Mouse (Mus musculus) gastrocnemius, postnatal 36 days (tissue): Measurements from ENCODE around the gene Eif3k. TPM values are rescaled to one million over a fixed set of nuclear protein-coding genes. Genes with fewer than 3 reads are reported as not detected.

Experiments
- DNase-seq, 2 experiments: peaks; one replicate each; pipeline ENCODE4 v3.0.0; 2022
- intact Hi-C: fragments of 180-260 bp; cut with DNase I; formaldehyde crosslinking; loops from one replicate; pipeline ENCODE4 v1.15.1; 2025
- total RNA-seq, 2 experiments: library from RNA; stranded (reverse); gene quantifications; 2 replicates each; pipeline ENCODE4 v1.2.3; 2021

Gene Eif3k
- total RNA-seq, 2 experiments from 2014 or later, result 119 to 125 TPM

DNA sequence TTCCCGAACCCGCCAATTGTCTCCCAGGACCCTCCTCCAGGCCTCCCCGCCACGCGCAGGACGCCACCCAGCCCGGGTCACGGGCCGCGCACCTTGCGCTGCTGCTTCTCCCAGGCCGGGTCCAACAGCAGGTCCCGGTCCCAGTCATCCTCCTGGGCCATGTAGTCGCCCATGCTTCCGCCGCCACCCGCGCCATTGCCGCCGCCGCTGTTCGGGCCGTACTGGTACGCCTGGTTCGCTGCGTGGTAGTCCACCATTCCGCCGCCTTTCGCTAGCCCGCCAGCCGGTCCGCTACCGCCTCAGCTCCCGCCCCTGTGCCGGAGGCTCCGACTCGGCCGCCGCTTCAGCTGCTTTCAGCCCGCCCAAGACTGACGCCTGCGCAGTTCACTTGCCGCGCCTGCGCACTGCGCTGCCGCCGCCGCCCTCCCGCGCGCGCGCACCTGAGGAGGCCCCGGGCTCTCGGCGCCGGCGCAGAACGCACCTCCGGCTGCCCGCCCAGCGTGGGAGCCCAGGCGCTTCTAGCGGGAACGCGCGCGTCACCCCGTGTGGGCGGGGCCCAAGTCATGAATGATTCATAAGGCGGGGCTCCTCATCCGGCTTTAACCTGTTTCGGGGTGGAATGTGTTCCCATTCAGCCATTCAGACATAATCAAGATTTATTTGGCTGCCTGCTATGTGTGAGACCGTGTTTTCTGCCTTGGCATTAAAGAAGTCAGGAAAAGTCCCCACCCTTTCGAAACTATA, 19.6 kb downstream of the Eif3k start, which contains the start of gene Actn4:
Actn4 (minus strand) TSS at position 414 of the 744 bp plus-strand sequence.
- peak; percentile 97 to 98 for DNase-seq
- intact Hi-C loops, result no loop called here

DNA sequence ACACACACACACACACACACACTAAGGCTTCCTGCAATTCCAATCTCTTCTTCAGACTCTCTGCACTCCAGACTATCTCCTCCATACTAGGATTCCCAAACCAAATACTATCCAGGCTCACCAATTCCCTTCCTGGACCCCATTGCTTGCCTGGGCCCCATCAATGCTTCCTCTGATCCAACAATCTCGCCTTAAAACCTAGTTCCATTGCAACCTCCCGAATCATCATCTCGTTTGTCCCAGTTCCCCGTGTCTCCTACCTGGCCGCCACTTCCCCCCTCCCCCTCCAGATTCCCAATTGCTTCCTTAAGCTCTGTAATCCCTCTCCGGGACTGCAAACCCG, 20.1 kb downstream of the Eif3k start:
- intact Hi-C loops, result no loop called here
- no peak for DNase-seq

DNA sequence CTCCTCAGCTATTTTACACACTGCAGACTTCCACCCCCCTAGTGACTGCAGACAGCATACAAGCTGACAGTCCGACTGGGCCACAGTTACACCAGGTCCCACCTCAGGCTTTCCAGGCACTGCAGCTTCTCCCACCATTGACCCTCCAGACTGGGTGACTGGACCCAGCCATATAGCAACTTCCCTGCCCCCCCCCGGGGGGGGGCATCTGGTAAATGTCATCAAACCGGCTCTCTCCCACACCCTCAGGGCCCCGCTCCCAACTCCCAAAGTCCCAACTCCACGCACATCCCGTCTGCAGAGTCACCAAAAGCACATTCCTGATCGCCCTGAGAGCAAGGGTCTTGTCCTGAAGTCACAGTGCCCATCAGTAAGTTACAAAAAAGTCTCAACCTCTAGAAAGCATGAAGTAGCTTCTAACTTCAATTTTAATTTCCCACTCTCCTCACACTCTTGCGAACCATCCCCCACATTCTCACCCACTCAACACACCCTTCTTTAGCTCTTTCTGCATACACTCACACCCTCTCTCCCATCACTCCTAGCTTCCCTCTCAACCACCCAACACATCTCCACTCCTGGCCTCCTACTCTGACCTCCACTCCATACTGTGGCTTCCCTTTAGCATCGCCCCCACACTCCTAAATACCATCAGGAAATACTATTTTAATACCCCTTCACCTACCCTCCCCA, 21.2 kb downstream of the Eif3k start:
- no peak for DNase-seq
- intact Hi-C loops, result no loop called here

DNA sequence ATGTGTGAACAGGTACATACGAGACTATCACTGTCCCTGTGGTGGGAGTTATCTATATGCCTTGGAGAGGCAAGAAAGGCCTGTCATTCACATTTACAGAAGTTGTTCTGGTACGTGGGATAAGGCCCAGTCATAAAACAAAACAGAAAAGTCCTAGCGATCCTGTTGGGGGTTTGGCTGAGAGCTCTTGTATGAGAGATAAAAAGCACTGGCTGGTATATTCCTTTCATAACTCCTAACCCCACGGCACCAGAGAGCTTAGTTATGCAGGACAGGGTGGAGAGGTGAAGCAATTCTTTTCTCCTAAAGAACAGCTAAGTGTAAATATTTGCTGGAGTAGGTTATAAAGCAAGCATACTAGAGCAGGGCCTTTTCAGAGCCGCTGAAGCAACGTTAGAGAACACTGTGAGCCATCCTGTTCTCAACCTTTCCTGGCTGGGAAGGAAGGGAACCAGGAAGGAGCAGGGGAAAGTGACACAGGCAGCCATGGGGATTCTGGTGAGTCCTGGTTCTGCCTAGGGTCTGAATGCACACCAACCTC, 22.1 kb downstream of the Eif3k start:
- DNase-seq, result no peak
- intact Hi-C loops, result loop anchor here (5.0 kb wide), 1 partner anchor 37 kb away; no protein-coding TSS in a partner anchor

- DNase-seq, result no peak
- intact Hi-C loops, result loop anchor here (5.0 kb wide), 1 partner anchor 36 kb away; no protein-coding TSS in a partner anchor
These were observed 22.9 kb downstream of the Eif3k start for GRCm38 (mm10) chr7:28958770-28959169.

DNA sequence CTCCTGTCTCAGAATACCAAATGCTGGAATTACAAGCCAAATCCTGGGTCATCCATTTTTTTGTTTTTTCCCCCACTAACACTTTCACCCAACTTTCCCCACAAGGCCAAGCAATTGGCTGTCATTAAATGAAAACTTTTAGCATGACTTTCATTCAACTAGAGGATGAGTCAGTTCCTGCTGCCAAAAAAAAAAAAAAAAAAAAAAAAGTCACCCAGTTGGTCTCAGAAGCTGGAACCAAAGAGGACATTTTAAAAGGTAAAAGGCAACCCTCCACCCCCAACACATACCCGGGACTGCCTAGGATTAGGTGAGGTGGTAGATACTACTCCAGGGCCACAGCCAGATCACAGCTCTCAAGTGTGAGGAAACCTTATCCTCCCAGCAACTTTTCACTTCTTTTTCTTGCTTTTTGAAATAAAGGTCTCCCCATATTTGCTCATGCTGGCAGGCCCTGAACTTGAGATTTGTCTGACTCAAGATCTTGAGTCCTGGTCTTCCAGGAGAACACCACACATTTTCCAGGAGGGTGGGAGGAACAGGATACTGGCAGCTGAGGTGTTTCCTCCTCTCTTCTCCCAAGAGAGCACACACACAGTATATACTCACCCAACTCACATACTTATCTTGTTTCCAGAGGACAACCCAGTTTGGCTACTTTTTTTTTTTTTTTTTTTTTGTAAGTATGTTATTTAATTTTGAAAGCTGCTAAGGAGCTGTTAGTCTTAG, 23.5 kb downstream of the Eif3k start:
- intact Hi-C loops, result loop anchor here (5.0 kb wide), 1 partner anchor 36 kb away; no protein-coding TSS in a partner anchor

DNA sequence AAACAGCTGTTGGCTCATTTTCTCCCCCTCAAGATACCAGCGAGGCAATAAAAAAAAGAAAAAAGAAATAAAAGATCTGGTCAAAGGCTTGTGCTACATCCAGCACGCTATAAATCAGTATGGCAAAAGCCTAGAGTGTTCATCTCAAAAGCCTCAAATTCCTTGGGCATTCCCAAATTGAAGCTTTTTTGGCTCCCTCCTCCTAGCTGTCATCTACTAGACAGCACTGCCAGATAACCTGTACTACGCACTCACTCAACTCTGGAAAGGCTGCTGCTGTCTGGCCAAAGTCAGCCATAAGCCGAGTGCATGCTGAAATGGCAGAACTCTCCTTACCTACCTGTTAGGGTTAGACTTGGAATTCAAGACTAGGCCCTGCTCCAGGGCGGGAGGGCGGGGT, 24.4 kb downstream of the Eif3k start:
- no peak for DNase-seq
- intact Hi-C loops, result loop anchor here (5.0 kb wide), 1 partner anchor 35 kb away; no protein-coding TSS in a partner anchor

More for the DNA sequence above, 23.5 kb downstream of the Eif3k start:
- no peak for DNase-seq

GRCm38 (mm10) chr7:28956270-28956669, 25.4 kb downstream of the Eif3k start:
- intact Hi-C loops, result loop anchor here (5.0 kb wide), 1 partner anchor 34 kb away; no protein-coding TSS in a partner anchor
- DNase-seq, result no peak

DNA sequence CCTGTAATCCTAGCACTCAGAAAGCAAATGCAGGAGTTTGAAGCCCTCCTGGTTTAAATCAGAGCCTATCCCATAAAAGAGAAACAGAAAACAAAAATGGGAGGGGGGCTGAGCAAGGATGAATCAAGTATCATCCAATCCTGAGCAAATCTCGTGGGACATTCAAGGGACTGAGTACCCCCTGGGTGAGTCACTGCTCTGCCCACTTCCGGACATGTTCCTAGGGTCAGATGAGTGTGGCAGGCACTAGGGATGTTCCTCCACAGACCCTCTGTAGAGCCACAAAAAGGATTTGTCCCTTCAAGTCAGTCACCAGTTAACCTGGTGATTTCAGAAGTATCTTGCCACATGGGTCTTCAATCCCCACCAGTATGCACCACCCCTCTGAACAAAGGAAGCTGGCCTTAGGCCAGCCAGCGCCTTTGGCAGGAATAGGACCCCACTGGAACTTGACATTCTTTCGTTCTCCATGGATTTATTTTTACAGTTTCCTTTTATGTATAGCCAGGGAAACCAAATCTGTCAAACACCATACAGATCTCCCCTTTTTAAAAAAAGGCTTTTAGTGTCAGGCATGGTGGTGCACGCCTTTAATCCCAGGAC, 26.3 kb downstream of the Eif3k start:
- no peak for DNase-seq
- intact Hi-C loops, result loop anchor here (5.0 kb wide), 1 partner anchor 33 kb away; no protein-coding TSS in a partner anchor

DNA sequence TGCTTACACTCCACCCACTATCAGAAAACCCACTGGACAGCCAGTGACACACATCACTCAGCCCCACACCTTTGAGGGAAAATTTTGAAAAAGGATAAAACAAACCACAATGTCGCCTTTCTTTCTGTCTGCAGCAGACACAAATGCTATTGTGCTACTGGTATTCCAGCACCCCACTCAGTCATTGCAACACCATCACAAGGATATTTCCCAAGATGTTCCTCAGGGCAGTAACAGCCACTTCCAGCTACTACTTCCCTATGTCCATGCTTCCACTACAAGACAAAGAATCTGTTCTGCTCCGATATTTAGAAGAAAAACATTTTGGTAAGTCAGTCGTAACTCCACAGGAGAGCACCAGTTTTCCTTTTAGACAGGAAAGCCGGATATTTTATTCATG, 26.9 kb downstream of the Eif3k start:
- DNase-seq, result no peak
- intact Hi-C loops, result loop anchor here (5.0 kb wide), 1 partner anchor 32 kb away; no protein-coding TSS in a partner anchor

DNA sequence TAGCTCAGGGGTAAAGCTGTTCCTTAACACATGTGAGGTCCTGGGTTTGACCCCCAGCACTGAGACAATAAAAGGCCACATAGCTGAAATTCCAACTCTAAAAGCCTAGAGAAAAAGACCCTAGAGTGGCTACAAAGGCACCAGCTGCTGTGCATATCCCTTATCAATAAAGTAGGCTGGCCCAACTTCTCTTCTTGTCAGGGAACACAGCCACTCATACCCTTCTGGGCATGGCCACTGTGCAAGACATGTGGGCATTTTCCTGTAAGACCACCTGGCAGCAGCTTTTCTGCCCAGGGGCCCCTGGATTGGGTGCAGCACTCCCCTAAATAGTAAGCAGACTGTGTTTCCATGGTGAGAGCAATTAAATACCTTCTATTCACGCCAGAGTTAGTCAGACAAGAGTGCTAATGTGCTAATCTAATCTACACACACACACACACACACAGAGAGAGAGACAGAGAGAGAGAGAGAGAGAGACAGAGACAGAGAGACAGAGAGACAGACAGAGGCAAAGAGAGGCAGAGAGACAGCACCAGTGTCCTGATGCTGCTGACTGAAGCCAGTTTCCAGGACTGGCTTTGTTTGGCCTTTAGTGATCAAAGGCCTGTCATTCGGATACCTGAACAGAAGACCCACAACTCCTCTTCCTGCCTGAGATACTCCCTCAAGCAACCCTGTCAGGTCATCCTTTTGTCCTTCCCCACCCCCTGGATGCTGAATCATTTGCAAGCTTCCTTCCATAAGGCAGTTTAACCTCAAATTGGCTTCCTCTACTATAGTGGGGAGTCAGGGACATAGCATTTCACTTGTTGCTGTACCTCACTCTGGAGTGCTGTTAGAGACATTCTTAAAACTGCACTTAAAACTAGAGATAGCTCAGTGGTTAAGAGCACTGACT, 27.9 kb downstream of the Eif3k start:
- intact Hi-C loops, result no loop called here
- no peak for DNase-seq

- no peak for DNase-seq
- intact Hi-C loops, result no loop called here
These were observed 28.9 kb downstream of the Eif3k start for GRCm38 (mm10) chr7:28952786-28953185.

DNA sequence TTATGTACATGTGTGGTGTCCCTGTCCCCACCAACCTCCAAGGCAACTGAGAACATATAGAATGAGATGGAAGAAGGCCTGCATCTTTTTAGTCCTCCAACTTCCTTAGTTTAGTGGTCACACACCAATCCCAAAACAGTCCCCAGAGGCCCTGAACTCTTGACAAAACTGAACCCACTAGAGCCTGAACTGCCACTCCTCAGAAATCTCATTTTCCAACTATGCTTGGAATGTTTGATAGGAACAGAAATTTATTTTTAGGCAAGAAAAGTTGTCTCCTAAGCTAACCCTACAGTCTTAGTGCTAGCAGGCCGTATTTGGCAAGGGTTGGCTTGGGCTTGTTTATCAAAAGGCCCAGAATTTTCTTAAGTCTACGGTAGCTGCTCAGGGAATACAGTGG, 29.9 kb downstream of the Eif3k start:
- intact Hi-C loops, result no loop called here

DNA sequence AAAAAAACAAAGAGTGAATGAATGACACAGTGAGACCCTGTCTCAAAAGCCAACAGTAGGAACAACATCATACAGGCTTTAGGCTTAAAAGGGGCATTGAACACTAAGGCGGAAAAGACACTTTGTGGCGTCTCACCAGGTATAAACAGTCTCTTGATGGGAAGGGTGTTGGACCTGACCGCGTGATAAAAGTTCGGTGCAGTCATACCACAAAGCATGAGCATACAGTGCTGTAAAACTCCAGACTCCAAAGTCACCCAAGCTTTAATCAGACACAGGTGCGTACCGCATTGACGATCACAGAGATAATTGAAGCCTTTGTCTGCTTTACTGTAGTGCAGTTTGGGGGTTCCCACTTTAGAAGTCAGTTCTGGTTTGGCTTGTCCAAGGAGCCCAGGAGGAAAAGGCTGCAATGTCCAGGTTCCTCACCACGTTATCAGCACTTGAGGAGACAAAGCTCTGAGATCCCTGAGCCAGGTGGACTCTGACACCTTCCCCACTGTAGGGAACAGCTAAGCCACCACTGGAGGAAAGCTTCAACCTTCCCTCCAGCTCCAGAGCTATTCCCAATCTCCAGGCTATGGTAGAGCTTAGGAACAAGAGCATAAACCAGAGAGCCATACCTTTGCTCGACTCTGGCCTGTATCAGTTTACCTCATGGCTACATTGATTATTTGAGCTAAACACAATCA, 31.2 kb downstream of the Eif3k start:
- no peak for DNase-seq
- intact Hi-C loops, result no loop called here

More for the DNA sequence above, 29.9 kb downstream of the Eif3k start:
- no peak for DNase-seq

DNA sequence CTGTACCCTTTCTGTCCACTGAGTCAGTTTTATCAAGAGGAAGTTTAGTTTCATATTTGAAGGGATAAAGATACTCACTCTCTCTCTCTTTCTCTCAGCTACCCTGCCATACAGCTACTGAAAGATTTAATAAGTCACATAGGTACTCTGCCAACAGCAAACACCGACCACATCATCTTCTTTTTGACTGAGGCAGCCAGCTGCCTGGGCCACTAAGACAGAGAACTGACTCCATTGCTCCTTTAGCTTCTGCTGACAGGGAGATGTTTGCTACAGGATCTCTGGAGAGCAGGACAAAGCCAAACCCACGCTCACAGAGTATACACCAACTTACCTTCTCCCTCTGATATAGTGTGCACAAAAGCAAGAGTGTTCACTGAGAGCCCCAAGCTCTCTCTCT, 32.4 kb downstream of the Eif3k start:
- DNase-seq, result no peak
- intact Hi-C loops, result no loop called here

DNA sequence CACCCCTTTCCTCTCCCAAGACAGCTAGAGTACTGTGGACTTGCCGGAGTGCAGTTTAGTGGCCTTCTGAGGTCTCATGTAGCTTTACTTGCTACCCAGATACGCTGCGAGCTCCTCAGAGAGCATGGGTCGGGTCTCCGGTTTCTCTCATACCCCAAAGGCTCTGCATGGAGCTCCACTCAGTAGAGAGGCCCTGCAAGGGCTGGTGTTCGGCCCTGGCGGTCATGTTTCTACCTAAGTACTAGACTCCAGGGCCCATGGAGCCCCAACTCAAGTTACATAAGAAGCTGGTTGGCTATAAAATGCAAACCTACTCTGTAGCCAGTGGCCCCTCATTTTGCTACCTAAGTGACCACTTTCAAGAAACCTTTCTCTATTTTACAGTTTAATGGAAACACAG, 32.9 kb downstream of the Eif3k start:
- intact Hi-C loops, result no loop called here
- DNase-seq, result no peak

DNA sequence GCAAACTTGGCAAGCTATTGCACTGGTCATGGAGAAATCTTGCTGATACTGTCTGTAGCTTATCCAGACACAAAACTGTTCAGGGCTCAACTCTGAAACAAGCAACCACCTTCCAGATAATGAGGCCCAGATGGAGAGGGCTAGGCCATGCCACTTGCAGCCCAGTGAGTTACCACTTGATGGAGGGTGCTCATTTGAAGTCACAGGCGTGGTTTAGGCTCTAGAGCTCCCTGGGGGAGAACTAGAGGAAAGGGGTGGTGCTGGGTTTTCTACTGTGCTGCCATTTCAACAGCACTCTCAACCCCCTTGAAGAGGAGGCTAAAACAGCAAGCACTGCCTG, 35.4 kb downstream of the Eif3k start:
- intact Hi-C loops, result no loop called here
- DNase-seq, result no peak

DNA sequence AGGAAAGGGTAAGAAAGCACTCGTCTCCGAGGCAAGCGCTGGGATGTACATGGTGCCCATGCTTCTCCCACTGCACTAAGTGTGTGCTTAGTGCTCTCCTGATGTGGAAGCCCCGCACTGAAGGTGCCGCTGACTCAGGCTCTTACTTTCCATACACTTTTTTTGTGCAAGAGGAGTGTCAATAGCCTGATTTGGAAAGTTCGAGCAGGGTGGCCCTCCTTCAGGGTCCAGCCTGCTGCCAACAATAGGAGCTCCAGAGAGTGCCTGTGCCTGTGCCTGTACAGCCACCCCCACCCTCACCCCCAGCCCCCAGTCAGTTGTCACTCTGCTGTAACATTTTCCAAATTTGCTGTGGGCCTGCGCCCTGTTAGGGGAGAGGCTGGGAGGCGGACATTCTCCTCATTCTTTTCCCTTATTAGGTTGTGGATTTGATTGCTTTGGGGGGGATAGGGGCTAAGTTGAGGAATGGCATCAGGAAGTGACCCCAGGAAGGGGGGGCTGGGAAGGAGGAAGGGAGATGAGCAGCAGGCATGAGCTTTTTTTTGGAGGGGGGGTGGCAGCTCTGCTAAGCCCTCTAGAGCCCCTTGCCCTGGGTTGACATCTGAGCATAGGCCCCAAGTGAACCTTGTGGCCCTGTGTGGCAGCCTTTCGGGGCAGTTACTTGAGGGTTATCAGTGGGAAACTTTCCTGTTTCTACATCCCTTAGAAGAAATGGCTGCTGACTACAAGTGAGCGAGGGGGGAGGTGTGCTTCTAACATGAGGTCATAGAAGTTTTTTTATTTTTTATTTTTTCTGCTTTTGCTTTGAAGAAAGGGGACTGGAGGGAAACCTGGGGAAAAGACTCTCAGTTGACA, 36.0 kb downstream of the Eif3k start:
- no peak for DNase-seq
- intact Hi-C loops, result no loop called here
